Mouse (Mus musculus) liver, adult 2 months (tissue): Measurements from ENCODE around the gene Cuedc1. TPM values are rescaled to one million over a fixed set of nuclear protein-coding genes. Genes with fewer than 3 reads are reported as not detected.

Experiments used
- DNase-seq: peaks from one replicate; pipeline ENCODE4 v3.0.0-alpha.2; 2011; ENCODE audit warnings: low read depth, low spot score; ENCODE audit errors: extremely low read depth
- H3K27ac ChIP-seq: fragments of 200-500 bp; replicated peaks from 2 replicates; pipeline ENCODE4 v1.5.1; 2012; ENCODE audit warnings: low read depth, mild to moderate bottlenecking, control low read depth, inconsistent platforms, low read length; ENCODE audit not compliant: insufficient read depth
- H3K27me3 ChIP-seq: fragments of 200-500 bp; 2 replicates; pipeline ENCODE4 v1.6.1; 2012; ENCODE audit warnings: mild to moderate bottlenecking, moderate library complexity, low read length, inconsistent platforms; ENCODE audit not compliant: control insufficient read depth, insufficient read depth
- H3K36me3 ChIP-seq: fragments of 200-500 bp; 2 replicates; pipeline ENCODE4 v1.6.1; 2012; ENCODE audit warnings: low read length, inconsistent platforms; ENCODE audit not compliant: control insufficient read depth, insufficient read depth
- H3K4me1 ChIP-seq: fragments of 200-500 bp; 2 replicates; pipeline ENCODE4 v1.6.1; 2011; ENCODE audit warnings: low read length; ENCODE audit not compliant: control insufficient read depth, insufficient read depth
- H3K4me3 ChIP-seq: fragments of 200-500 bp; 2 replicates; pipeline ENCODE4 v1.5.1; 2011; ENCODE audit warnings: low read depth, mild to moderate bottlenecking, control low read depth, low read length, moderate library complexity; ENCODE audit not compliant: insufficient read depth
- H3K79me2 ChIP-seq: fragments of 200-500 bp; 2 replicates; pipeline ENCODE4 v1.6.1; 2012; ENCODE audit warnings: inconsistent platforms, mild to moderate bottlenecking, low read length, moderate library complexity; ENCODE audit not compliant: control insufficient read depth, insufficient read depth
- H3K9ac ChIP-seq: fragments of 200-500 bp; 2 replicates; pipeline ENCODE4 v1.6.1; 2012; ENCODE audit warnings: low read depth, mild to moderate bottlenecking, control low read depth, inconsistent platforms, low read length
- CTCF ChIP-seq: fragments of 200-500 bp; IDR thresholded peaks from 2 replicates; pipeline ENCODE4 v1.5.1; 2011; ENCODE audit warnings: low read depth, low read length, control low read depth
- POLR2A ChIP-seq: fragments of 200-500 bp; IDR thresholded peaks from 2 replicates; pipeline ENCODE4 v1.6.1; 2011; ENCODE audit warnings: low read length, control low read depth; ENCODE audit not compliant: insufficient read depth; ENCODE audit errors: extremely low read depth
- WGBS: fragments of 180-500 bp; shearing (Covaris S2); methylation state at CpG from one replicate; pipeline ENCODE4 v1.1.7; 2018; 5-methylcytosine and 5-hydroxymethylcytosine counted together
- polyA plus RNA-seq: library from polyadenylated mRNA; depleted of rRNA; stranded (reverse); fragments of >200 nt; gene quantifications from 2 replicates; pipeline ENCODE4 v1.2.3, GENCODE M21; 2012
- total RNA-seq: library from RNA; depleted of rRNA; stranded (reverse); fragments of >200 nt; gene quantifications from 2 replicates; pipeline ENCODE4 v1.2.3, GENCODE M21; 2014

Gene Cuedc1
- total and polyA plus RNA-seq, 2 experiments: 1.5 to 1.7 TPM

GRCm38 (mm10) chr11:88207697-88208096 is 109.8 kb downstream of the Cuedc1 start:
- H3K27ac ChIP-seq: no peak overlapping the region
- peaks cover 7% of the 10 kb centered on the region; the same call in 1 of the 2 replicates for H3K36me3 ChIP-seq
- WGBS: 98% methylated on average over 2 of the region's 2 CpGs
- H3K27me3 ChIP-seq: no peaks in the 10 kb centered on the region
- H3K4me1 ChIP-seq: peaks cover 7% of the 10 kb centered on the region
- H3K9ac ChIP-seq: no peak overlapping the region
- H3K4me3 ChIP-seq: no peak overlapping the region
- TF ChIP-seq POLR2A: no peak
- TF ChIP-seq CTCF: no peak
- DNase-seq: no peak
- peaks cover 8% of the 10 kb centered on the region; the same call in 1 of the 2 replicates for H3K79me2 ChIP-seq

- Histone ChIP-seq H3K9ac (no peak overlapping the region), H3K79me2 (no peaks in the 10 kb centered on the region), H3K4me3 (no peak overlapping the region), H3K4me1 (peaks cover 1% of the 10 kb centered on the region; the same call in 1 of the 2 replicates), H3K27ac (no peak overlapping the region), H3K27me3 (no peaks in the 10 kb centered on the region), H3K36me3 (peaks cover 7% of the 10 kb centered on the region; the same call in 1 of the 2 replicates)
- TF ChIP-seq CTCF: no peak
- TF ChIP-seq POLR2A: no peak
- DNase-seq: no peak
- WGBS: 69% methylated on average over 5 of the region's 5 CpGs
These were observed 114.1 kb downstream of the Cuedc1 start for GRCm38 (mm10) chr11:88211824-88212582.

- Histone ChIP-seq H3K27me3 (no peaks in the 10 kb centered on the region), H3K9ac (no peak overlapping the region), H3K79me2 (no peaks in the 10 kb centered on the region), H3K4me1 (peaks cover 1% of the 10 kb centered on the region; the same call in 1 of the 2 replicates), H3K27ac (no peak overlapping the region), H3K4me3 (no peak overlapping the region), H3K36me3 (peaks cover 7% of the 10 kb centered on the region; the same call in 1 of the 2 replicates)
- no peak for DNase-seq
- TF ChIP-seq POLR2A (no peak), CTCF (no peak)
- WGBS: 44% methylated on average over 6 of the region's 6 CpGs
These were observed 115.9 kb downstream of the Cuedc1 start for GRCm38 (mm10) chr11:88213757-88214156.

GRCm38 (mm10) chr11:88214881-88215831 is 117.3 kb downstream of the Cuedc1 start:
- DNase-seq: no peak
- H3K27me3 ChIP-seq: no peaks in the 10 kb centered on the region
- WGBS: 72% methylated on average over 21 of the region's 21 CpGs
- peaks cover 2% of the 10 kb centered on the region; the same call in 1 of the 2 replicates for H3K36me3 ChIP-seq
- H3K9ac ChIP-seq: no peak overlapping the region
- peaks cover 1% of the 10 kb centered on the region; the same call in 1 of the 2 replicates for H3K4me1 ChIP-seq
- H3K4me3 ChIP-seq: no peak overlapping the region
- TF ChIP-seq CTCF (no peak), POLR2A (no peak)
- no peaks in the 10 kb centered on the region for H3K79me2 ChIP-seq
- H3K27ac ChIP-seq: no peak overlapping the region

- Histone ChIP-seq H3K36me3 (no peaks in the 10 kb centered on the region), H3K27ac (no peak overlapping the region), H3K4me3 (no peak overlapping the region), H3K9ac (no peak overlapping the region), H3K79me2 (no peaks in the 10 kb centered on the region), H3K27me3 (no peaks in the 10 kb centered on the region), H3K4me1 (peaks cover 1% of the 10 kb centered on the region; the same call in 1 of the 2 replicates)
- peak; percentile 32 for DNase-seq
- TF ChIP-seq CTCF: peak; percentile 96
- no peak for TF ChIP-seq POLR2A
- WGBS: 25% methylated on average over 10 of the region's 10 CpGs
These were observed 118.4 kb downstream of the Cuedc1 start for GRCm38 (mm10) chr11:88216231-88216685.
